Mouse (Mus musculus) frontal cortex, postnatal 25 days (tissue): Measurements from ENCODE around the gene Sh3gl1.

Source experiments
- DNase-seq, 2 experiments: peaks; one replicate each; pipeline ENCODE4 v3.0.0; 2022; ENCODE audit warnings: low spot score in 2 of 2

Gene Sh3gl1

DNA sequence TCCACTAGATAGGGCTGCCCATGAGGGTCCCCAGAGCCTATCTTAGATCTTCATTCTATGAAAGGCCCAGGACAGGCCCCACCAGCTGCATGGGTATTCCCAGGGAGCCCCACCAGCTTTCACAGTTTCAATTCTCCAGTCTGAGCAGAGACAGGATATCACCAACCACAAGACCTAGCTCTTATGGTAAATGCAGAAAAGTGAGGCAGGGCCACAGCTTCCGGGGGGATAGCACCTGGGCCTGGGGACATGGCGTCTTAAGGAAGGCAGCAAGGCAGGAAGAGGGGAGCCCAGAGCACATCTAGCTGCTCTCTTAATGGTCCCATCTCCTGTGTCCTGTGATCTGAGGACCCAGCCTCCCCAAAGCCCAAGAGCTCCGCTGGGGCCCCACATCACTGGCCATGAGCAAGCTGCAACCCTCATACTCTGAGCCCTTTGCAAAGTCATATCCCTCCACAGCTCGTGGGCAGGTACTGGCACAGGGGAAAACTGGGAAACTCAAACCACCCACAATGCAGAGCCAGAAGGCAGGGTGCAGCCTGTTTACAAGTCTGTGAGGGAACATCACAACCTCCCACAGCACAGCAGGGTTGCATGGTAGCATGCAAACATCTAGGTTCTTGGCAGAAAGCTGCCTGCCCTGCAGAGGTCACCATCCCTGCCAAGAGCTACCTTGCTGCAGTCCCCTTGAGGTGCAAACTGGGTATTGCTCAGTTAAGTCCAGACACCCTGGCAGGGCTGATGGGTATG is 15.1 kb downstream of the Sh3gl1 start:
- no peak for DNase-seq

DNA sequence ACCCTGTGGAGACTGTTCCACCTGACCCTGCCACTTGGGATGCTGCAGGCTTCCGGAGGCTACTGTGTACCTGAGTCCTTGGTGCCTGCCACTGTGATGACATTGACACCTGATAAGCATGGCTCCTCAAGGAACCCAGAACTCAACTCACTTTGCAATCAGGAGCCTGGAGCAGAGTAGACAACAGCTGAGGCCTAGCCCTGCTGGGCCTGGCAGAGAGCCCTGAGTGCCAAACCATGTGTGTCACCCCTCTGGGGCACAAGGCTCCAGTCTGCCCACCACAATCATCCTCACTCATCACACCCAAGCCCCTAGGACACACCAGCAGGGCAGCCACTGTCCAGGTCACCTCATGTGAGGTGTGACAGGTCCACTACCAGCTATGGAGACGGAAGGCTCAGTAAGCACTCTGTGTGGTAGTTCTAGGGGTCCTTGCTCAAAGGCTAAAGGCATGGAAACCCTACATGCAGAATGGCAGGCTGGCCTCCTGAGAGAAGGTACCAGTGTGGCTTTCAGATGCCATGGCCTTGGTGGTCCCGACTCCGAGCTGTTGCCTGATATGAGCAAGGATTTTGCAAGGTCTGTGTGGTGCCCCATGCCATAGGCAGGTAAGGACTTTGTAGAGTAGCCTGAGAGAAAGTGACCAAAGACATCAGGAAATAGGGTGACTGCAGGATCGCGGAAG is 15.9 kb downstream of the Sh3gl1 start:
- DNase-seq, result no peak

DNA sequence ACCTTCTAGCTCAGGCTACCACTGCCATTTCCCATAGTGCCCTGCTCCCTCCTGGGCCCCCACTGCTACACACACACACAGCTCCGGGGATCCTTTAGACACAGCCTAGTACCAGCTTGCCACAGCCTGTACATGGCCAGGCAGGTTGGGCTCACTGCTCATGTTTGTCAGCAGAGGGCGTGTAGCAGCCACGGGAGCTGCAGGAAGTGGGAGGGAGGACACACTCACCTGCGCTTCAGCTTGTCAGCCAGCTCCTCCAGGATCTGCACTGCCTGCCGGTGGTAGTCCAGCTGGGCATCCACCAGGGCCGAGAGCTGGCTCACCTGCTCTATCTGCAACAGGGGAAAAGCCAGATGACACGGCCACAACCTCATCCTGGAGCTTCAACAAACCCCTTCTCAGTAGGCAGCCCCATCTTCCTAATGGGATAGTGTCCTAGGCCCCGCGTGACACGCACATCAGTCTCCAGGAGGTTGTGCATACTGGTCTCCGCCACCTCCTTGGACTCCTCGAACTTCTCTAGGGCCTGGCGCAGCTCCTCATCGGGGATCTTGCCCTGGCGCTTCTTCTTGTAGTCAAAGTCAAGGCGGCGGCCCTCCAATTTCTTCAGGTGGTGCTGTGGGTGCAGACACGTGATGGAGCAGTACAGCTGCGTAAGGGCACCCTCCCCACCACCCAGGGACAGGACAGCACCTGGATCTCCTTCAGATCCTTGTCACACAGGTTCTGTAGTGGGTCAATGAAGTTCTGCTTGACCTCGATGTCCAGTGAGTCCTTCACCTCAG is 17.9 kb downstream of the Sh3gl1 start:
- DNase-seq, result no peak

DNA sequence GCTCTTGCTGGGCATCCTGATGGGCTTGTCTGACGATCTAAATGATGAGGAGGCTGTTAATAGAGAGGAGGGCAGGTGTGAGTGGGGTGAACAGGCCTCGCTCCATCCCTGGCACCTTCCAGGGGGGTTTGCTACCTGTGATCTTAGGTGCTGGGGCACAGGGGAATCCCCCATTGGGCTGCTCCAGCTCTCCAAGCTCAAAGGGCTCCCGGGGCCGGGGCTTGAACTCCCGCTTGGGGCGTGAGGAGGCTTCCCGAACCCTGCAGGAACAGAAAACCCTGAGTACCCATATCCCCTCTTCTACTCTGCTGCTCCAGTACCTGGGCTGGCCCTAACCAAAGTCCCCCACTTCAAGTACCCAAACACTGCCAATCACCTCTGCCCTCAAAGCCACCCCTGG is 18.6 kb downstream of the Sh3gl1 start:
- DNase-seq, result no peak

DNA sequence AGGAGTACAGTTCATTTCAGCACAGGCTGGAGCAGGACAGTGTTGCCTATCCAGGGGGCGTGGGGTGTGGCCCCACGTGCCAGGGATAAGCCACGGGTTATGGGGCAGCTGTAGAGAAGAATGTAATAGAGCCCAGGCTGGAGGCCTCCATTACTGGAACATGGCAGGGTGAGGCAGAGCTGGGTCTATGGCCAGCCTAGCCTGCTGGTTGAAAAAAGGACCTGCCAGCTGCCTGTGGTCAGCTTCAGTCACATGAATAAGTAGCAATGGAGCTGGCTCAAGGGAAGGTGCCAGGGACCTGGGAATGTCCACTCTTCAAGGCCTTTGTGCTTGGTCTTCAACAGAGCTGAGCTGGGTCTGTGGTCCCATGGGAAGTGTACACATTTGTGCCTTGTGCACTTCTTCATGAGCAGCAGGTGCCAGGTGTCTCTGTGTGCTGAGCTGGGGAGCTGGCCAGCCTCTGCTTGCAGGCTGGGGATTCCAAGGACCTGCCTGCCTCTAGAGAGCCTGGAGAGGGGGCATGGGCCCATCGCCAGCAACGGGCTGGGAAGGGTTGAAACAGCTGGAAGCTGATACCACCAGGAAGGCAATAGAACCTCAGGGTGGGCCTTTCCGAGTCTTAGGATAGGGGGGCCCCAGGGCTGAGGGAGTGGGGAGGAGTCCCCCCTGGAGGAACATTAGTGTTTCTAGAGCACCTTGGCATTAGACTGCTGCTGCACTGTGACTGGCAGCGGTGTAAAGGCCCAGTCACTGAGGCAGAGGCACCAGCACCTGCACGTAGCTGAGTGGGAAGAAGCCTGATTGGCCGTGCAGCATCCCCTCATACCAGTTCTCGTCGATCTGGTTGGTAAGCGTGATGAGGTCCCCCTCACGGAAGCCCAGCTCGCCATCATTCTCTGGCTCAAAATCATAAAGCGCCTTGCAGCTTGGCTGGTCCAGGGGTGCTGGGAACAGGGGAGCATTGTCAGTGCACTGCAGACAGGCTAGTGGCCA is 19.3 kb downstream of the Sh3gl1 start:
- no peak for DNase-seq

DNA sequence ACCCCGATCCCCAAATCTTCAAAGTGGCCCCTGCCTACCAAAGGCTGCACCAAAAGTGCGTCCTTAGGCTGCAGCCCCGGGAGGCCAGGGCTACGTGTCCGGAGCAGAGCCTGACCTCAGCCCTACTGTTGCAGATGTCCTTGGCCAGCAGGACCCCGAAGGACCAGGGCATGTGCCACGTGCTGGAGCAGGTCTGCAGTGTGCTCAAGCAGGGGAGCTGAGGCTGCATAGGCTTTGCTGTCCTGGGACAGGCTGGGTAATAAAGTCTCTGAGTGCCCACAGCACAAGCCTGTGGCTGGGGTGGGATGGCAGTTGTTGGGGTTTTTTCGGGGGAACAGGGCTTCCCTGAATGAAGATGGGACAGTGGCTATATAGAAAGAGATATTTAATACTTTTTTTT is 20.1 kb downstream of the Sh3gl1 start:
- DNase-seq, result no peak

DNA sequence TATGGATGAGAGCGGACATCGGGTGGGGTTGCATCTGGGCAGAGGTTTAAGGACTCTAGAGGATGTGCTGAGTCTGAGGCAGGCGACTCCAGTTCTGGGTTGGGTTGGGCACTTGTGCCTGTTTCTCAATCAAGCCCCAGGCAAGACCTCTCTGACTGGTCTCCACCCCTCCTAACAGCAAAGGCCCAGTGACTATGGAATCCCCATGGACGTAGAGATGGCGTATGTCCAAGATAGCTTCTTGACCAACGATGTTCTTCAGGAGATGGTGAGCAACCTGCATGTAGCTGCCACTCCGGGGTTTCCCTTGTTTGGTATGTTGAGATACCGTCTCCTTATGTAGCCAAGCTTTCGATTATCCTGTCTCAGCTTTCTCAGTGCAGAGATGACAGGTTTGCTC is 21.1 kb downstream of the Sh3gl1 start:
- DNase-seq, result no peak

DNA sequence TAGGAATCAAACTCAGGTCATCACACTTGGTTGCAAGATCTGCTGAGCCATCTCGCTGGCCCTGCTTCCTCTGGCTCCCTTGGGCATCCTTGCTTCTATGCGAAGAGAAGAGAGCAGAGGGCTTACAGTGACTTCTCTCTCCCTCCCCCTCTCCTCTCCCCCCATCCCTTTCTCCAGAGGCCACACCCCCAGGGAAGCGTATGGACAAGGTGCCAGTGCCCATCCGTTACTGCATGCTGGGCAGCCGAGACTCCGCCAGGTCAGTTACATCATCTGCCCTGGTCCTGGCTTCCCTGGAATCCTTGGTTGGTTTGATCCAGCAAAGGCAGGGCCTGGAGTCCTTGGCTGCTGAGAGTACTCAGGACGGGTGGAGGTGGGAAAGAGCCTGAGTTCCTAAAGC is 25.0 kb downstream of the Sh3gl1 start:
- no peak for DNase-seq

DNA sequence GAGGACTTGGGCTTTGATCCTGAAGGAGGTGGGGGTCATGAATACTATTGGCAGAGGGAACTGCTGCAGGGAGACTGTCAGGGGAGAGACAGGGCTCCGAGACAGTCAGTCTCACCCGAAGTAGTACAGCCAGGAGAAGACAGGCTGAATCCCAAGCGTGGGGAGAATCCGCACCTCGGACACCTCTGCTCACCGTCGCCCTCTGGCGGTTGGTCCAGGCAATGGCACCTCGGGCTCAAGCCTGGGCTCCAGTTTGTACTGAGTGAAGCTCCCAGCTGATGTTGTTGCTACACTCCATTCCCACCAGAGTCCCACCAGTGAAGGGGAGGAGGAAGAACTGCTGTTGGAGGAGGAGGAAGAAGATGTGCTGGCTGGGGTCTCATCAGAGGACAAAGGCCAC is 25.8 kb downstream of the Sh3gl1 start:
- DNase-seq, result peak; percentile 68 to 70

DNA sequence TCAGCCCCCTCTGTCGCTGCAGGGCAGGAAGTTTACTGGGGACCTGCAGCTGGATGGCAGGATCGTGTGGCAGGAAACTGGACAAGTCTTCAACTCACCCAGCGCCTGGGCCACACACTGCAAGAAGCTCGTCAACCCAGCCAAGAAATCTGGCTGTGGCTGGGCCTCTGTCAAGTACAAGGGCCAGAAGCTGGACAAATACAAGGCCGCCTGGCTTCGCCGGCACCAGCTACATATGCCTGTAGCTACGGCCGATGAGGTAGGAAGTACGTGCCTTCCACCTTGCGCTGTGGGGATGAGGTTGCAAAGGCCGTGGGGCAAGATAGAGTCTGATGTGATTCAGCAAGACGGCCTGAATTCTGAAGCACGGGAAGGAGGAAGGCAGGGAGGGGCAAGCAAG is 26.2 kb downstream of the Sh3gl1 start:
- DNase-seq, result no peak

DNA sequence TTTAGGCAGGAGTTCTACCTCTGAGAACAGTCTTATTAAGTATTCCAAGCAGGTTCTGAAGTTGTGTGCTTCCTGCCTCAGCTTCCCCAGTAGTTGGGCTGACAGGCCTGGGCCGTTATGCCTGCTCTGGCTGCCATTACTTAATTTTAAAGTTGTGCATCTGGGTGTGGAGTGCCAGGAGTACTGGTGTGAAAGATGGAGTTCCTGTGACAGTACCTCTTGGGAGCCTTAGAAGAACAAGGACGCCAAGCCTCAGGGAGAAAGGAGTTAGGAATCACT is 26.5 kb downstream of the Sh3gl1 start:
- no peak for DNase-seq

DNA sequence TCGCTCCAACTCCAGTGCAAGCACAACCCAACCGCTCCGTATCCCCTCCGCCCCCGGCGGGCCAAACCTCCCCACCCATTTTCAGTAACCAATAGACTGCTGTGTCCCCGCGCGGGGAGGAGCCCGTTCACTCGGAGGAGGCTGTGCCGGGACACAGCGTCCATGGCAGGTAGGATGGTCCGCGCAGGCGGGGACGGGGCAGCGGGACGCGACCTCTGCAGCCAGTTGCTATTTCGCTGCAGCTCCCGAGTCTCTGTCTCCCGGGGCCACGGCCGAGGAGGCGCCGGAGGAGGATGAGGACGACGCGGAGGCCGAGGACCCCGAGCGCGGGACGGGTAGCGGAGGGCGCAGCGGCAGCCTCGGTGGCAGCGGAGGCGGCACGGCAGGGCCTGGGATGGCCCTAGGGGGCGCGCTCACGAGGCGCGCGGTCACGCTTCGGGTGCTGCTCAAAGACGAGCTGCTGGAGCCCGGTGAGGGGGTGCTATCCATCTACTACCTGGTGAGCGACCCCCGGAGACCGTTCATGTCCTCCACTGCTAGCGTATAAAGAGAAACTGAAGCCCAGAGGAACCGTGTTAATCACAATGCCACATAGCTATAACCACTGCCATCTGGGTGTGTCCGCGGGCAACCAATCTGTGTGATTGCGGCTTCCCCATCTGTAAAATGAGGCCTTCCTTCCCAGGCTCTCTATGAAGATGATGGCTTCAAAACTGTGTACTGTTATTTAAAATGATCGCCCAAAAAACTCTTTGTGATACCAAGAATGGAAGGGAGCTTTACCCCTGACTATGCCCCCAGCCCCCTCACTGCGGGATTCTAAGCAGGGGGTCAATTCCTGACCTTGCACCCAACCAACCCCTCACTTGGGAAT is 27.1 kb downstream of the Sh3gl1 start:
- peak; percentile 80 to 84 for DNase-seq

DNA sequence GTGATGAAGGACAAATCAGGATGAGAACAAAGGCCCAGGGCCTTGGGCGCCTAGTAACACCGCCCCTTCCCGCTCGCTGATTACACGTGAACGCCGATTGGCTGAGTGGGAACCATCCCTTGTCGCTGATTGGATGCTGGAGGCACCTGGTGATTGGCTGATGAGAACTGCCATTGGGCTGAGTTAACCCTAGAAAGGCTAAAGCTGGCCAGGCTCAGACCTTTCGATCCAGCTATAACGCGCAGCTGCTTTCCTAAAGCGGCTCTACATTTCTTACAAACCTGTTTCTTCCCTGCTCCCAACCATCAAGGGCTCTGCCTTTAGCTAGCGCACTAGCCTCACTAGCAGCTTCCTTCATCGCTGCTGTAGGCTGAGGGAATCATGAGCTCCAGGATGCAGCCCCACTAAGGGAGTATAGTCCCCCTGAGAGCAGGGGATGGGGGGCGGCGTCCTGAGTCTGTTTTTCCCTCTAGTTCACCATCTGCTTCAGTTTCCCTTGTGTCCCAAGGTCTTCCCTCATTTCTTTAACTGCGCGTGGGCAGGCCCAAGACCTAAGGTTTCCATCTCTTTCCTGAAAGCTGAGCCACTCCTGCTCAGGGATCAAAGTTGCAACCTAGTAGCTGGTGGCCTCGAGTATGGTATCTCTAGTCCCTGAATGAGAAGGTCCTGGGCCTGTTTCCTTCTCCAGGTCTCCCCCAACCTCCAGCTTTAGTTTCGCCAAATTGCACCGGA is 27.9 kb downstream of the Sh3gl1 start:
- peak; percentile 80 to 89 for DNase-seq

DNA sequence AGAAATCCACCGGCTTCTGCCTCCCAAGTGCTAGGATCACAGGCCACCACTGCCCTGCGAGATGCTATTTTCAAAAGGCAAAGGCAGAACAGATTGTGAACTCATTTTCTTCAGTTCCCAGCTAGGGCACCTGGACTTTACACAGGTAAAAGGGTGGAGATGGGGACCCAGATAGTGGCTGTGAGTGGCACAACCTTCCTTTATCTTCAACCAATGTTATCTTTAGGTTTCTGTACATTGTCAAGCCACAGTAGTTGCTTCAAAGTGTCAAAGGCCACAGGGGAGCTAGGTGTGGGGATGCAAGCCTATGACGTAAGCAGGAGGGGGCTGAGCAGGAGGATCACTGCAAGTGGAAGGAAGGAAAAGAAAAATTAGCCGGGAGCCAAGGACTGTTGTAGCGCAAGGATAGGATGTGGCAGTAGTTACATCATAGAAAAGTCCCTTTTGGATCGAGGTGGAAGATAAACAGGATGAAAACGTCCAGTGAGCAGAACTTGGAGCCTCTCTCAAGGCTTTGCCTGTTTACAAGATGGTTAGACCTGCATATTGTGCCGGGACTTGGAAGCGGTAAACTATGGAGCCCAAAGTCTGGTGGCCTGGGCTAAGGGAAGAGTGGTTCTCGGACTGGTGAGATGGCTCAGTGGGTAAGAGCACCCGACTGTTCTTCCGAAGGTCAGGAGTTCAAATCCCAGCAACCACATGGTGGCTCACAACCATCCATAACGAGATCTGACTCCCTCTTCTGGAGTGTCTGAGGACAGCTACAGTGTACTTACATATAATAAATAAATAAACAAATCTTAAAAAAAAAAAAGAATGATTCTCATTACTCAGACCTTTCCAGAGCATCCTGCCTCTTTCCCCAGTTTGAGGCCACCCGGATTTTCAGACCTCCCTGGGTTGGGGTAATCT is 28.7 kb downstream of the Sh3gl1 start:
- DNase-seq, result no peak

DNA sequence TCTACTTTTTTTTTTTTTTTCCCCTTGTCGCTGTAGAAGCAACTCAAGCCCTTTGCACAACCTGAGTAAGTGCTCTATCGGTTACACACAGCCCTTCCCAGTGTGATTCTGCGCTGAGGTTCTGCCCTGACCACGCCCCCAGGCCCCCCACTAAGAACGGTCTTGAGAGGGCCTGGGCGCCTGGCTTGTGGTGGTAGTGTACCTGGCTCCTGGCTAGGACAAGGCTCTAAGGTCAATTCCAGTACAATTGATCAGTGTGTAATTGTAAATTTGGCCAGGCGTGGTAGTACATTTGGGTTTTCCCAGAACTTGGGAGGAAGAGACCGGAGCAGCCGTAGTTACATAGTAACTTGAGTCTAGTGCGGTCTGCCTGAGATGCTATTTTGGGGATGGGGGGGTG is 29.5 kb downstream of the Sh3gl1 start:
- no peak for DNase-seq

DNA sequence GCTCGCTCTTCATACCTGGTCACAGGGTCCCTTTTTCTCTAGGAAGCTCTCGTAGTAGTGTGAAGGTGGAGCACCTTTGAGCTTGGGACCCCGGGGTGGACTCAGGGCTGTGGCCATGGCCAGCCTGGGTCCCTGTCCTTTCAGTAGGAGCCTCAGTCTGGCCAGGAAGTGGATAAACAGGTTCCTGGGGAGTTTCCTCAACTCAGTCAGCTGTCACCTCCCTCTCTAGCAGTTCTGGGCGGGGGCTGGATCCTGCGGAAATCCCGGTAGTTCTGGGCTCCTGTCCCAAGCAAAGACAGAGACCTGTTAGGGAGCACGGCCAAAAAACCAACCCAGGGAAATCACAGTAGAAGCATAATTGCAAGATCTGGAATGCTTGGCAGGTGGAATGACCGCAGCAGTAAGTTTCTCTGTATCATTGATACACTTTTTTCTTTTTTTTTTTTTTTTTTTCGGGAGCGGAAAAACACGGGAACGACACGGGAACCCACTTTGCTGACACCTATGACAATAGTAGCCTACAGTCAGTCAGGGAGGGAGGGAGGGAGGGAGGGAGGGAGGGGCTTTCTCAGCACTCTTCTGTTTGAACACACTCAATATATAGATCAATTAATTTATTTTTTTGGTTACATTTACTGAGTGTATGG is 30.9 kb downstream of the Sh3gl1 start, which contains the start of the genes Stap2 and Mpnd:
TSS of gene Stap2 (minus strand) at position 170 of the 647 bp plus-strand sequence.
TSS of gene Mpnd (plus strand) at position 297 of the 647 bp plus-strand sequence.
- no peak for DNase-seq

DNA sequence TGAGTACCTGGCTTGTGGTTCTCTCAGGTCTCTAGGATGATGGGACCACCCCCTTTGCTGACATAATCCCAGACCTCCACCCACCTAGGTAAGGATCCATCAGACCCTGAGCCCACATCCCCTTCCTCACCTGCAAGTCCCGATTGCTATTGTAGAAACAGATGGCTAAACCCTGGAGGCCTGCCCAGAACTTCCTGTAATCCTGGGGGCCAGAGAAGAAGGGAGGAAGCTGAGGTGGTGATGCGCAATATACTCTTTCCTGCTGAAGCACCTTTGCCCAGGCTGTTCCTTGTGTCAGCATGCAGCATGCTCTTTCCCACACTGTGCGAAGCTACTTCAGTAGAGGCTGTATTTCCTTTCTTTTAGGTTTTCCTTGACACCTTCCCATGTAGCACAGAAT is 33.4 kb downstream of the Sh3gl1 start:
- DNase-seq, result no peak

DNA sequence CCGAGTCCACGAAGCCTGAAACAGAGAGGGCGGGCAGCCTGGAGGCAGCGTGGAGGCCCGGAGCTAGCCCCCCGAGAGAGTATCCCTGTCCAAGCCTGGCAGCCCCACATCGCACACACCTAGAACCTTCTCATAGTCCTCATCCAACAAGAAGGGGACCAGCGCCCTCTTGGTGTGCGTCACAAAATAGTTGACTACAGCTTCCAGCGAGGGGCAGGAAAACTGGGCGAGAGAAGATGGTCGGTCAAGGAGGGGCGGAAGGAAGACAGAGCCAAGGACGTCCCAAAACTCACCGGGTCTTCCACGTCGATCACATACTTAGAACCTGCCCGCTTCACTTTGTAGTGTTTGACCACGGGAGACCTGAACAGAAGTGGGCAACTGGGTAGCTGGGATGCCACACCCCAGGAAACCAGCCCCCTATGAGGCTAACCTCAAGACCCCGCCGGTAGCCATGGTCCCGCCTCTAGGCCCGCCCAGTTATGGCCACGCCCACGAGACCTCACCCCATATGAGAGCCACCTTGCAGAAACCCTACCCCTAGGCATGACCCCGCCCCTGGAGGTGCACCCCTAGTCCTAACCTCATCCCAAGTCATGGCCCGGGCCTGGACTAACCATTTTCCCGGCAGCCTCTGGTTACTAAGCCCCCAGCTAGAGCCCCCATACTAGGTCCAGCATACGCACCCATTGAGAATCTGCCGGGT is 36.5 kb downstream of the Sh3gl1 start:
- no peak for DNase-seq
